Mouse (Mus musculus) lung, adult 2 months (tissue): ENCODE measurements at regions not wholly inside any gene's neighbourhood (a gene's known extent, or its start where the extent isn't known, plus 50 kb on each side); places are given as distances from the start of the nearest gene placed in this dataset.

Experiments used
- CTCF ChIP-seq: fragments of 200-500 bp; IDR thresholded peaks from 2 replicates; pipeline ENCODE4 v1.5.1; 2011; ENCODE audit warnings: mild to moderate bottlenecking, low read length, control low read depth; ENCODE audit not compliant: insufficient read depth
- POLR2A ChIP-seq: fragments of 200-500 bp; IDR thresholded peaks from 2 replicates; pipeline ENCODE4 v1.6.1; 2011; ENCODE audit warnings: low read depth, mild to moderate bottlenecking, control low read depth, low read length, borderline replicate concordance; ENCODE audit errors: extremely low read depth

DNA sequence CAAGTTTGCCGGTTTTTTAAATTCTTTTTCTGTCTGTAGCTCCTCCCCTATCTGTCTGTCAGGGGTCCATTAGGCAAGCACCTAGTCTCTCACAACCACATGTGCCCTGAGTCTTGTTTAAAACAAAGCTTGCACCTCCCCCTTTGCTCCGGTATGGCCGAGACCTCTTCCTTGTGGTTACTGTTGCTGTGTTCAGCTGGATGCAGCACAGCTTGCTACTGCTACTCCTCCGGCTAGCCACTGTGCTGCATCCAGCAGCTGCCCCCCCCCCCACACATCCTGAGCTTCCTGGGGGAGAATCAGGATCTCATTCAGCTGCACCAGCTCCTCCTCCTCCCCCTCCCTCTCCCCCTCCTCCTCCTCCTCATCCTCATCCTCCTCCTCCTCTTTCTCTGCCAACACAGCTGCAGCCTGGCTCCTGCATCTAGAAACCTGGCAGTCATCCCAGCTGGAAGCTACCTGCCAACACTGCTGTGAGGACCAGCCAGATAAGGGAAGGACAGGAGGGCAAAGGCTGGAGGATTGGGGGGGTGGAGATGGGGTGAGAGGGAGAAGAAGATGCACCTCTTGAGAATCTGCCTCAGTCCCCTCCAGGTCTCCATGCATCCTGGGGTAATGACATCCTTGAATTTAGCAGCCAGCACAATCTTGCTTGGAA is 114.8 kb upstream of the Tmem260 start:
- no peak for TF ChIP-seq POLR2A
- no peak for TF ChIP-seq CTCF
